Mouse (Mus musculus) embryonic fibroblast, embryonic 13.5 days (primary cell): ENCODE measurements around the gene Tas1r1.

ENCODE experiments used
- CTCF ChIP-seq: IDR thresholded peaks from 2 replicates; pipeline ENCODE4 v1.5.1; 2011; ENCODE audit warnings: mild to moderate bottlenecking, control low read depth, low read length, moderate library complexity, borderline replicate concordance; ENCODE audit not compliant: insufficient read depth
- POLR2A ChIP-seq: IDR thresholded peaks from 2 replicates; pipeline ENCODE4 v1.6.1; 2011; ENCODE audit warnings: low read depth, mild to moderate bottlenecking, control low read depth, low read length, moderate library complexity

DNA sequence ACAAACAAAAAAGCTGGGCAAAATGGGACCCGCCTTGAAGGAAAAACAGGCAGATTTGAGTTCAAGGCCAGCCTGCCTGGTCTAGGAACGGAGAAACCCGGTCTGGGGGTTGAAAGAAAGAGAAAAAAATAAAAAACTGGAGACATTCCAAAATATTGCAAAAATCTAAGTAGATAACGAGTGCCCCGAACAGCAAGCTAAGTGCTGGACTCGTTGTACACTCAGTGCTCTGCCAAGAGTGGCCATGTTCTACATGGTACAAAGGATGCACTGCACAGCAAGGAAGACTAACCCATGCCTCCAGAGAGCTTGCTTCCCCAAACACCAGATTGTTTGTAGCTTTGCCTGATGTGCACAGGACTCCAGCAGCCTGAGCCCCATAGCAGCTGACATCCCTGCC is 45.3 kb downstream of the Tas1r1 start:
- TF ChIP-seq POLR2A (no peak), CTCF (no peak)
